Mouse (Mus musculus) hindbrain, embryonic 14.5 days (tissue): Measurements from ENCODE around the gene Cdkl1. TPM values are rescaled to one million over a fixed set of nuclear protein-coding genes. Genes with fewer than 3 reads are reported as not detected.

Source experiments
- ATAC-seq: fragments of 200-750 bp; cut with Nextera tagmentation; 2 replicates; pipeline ENCODE4 v1.8.0; 2017; ENCODE audit warnings: moderate number of reproducible peaks, mild to moderate bottlenecking, moderate TSS enrichment, moderate library complexity; ENCODE audit not compliant: low FRiP score
- DNase-seq: peaks from one replicate; pipeline ENCODE4 v3.0.0-alpha.2; 2015; ENCODE audit warnings: low spot score
- H3K27ac ChIP-seq: fragments of 300-500 bp; sonication (generic); 2 replicates; pipeline ENCODE4 v1.5.1; 2014; ENCODE audit warnings: mild to moderate bottlenecking, moderate library complexity
- H3K27me3 ChIP-seq: fragments of 300-500 bp; sonication (generic); 2 replicates; pipeline ENCODE4 v1.6.1; 2014; ENCODE audit warnings: mild to moderate bottlenecking, low read length, mixed read lengths; ENCODE audit not compliant: control insufficient read depth, insufficient read depth
- H3K36me3 ChIP-seq: fragments of 300-500 bp; sonication (generic); replicated peaks from 2 replicates; pipeline ENCODE4 v1.6.1; 2014; ENCODE audit not compliant: control insufficient read depth, insufficient read depth
- H3K4me1 ChIP-seq: fragments of 300-500 bp; sonication (generic); replicated peaks from 2 replicates; pipeline ENCODE4 v1.6.1; 2014; ENCODE audit warnings: antibody characterized with exemption, low read length, mixed read lengths; ENCODE audit not compliant: control insufficient read depth, insufficient read depth
- H3K4me2 ChIP-seq: fragments of 300-500 bp; sonication (generic); replicated peaks from 2 replicates; pipeline ENCODE4 v1.6.1; 2014; ENCODE audit warnings: mild to moderate bottlenecking, moderate library complexity
- H3K4me3 ChIP-seq: fragments of 300-500 bp; sonication (generic); replicated peaks from 2 replicates; pipeline ENCODE4 v1.5.1; 2014; ENCODE audit warnings: mild to moderate bottlenecking, low read length
- H3K9ac ChIP-seq: fragments of 300-500 bp; sonication (generic); 2 replicates; pipeline ENCODE4 v1.6.1; 2014
- H3K9me3 ChIP-seq: fragments of 300-500 bp; sonication (generic); 2 replicates; pipeline ENCODE4 v1.6.1; 2016; ENCODE audit warnings: low read length; ENCODE audit not compliant: control insufficient read depth
- WGBS: fragments of 180-500 bp; shearing (Covaris S2); extraction: QIAGEN DNeasy Blood & Tissue Kit; methylation state at CpG from one replicate; pipeline ENCODE4 v1.1.7; 2014; 5-methylcytosine and 5-hydroxymethylcytosine counted together
- polyA plus RNA-seq: library from polyadenylated mRNA; unstranded; fragments of >200 nt; fragmentation: Nextera tagmentation; extraction: Ambion mirVana; gene quantifications from 2 replicates; pipeline ENCODE4 v1.2.1, GENCODE M21; 2014

The Cdkl1 gene
- polyA plus RNA-seq, 1 experiment from 2014 or later, result 10.6 TPM

- WGBS, result 16% methylated on average over 2 of the region's 2 CpGs
- DNase-seq, result peak; percentile 70
- H3K27me3 ChIP-seq, result no peaks in the 10 kb centered on the region
- H3K9me3 ChIP-seq, result no peaks in the 10 kb centered on the region
- H3K4me3 ChIP-seq, result no peak overlapping the region
- no peak overlapping the region for H3K9ac ChIP-seq
- H3K27ac ChIP-seq, result no peak overlapping the region
- ATAC-seq, result no peak
- no peaks in the 10 kb centered on the region for H3K4me1 ChIP-seq
- no peak overlapping the region for H3K4me2 ChIP-seq
- H3K36me3 ChIP-seq, result no peaks in the 10 kb centered on the region
Observed at GRCm38 (mm10) chr12:69733518-69733917, 57.5 kb downstream of the Cdkl1 start.

GRCm38 (mm10) chr12:69732221-69732620, 58.8 kb downstream of the Cdkl1 start:
- no peak overlapping the region for H3K27ac ChIP-seq
- no peak overlapping the region for H3K4me3 ChIP-seq
- no peaks in the 10 kb centered on the region for H3K27me3 ChIP-seq
- no peaks in the 10 kb centered on the region for H3K36me3 ChIP-seq
- WGBS, result 42% methylated on average over 5 of the region's 5 CpGs
- no peak overlapping the region for H3K4me2 ChIP-seq
- no peaks in the 10 kb centered on the region for H3K9me3 ChIP-seq
- DNase-seq, result no peak
- H3K4me1 ChIP-seq, result no peaks in the 10 kb centered on the region
- H3K9ac ChIP-seq, result no peak overlapping the region
- no peak for ATAC-seq

- ATAC-seq (no peak), DNase-seq (no peak)
- H3K4me2 ChIP-seq, result no peak overlapping the region
- H3K27ac ChIP-seq, result no peak overlapping the region
- 72% methylated on average over 1 of the region's 1 CpGs for WGBS
- H3K4me1 ChIP-seq, result peaks cover 5% of the 10 kb centered on the region
- no peak overlapping the region for H3K4me3 ChIP-seq
- H3K27me3 ChIP-seq, result no peaks in the 10 kb centered on the region
- H3K36me3 ChIP-seq, result no peaks in the 10 kb centered on the region
- H3K9ac ChIP-seq, result no peak overlapping the region
- no peaks in the 10 kb centered on the region for H3K9me3 ChIP-seq
Observed at GRCm38 (mm10) chr12:69730306-69730705, 60.8 kb downstream of the Cdkl1 start.

GRCm38 (mm10) chr12:69729246-69729645, 61.8 kb downstream of the Cdkl1 start:
- H3K4me2 ChIP-seq, result no peak overlapping the region
- no peak overlapping the region for H3K27ac ChIP-seq
- DNase-seq, result no peak
- no peak for ATAC-seq
- H3K4me1 ChIP-seq, result peaks cover 6% of the 10 kb centered on the region
- whole genome bisulfite sequencing, result 100% methylated on average over 1 of the region's 1 CpGs
- H3K9ac ChIP-seq, result no peak overlapping the region
- H3K4me3 ChIP-seq, result no peak overlapping the region
- no peaks in the 10 kb centered on the region for H3K36me3 ChIP-seq
- no peaks in the 10 kb centered on the region for H3K9me3 ChIP-seq
- H3K27me3 ChIP-seq, result no peaks in the 10 kb centered on the region

GRCm38 (mm10) chr12:69724711-69725460, 66.2 kb downstream of the Cdkl1 start, which contains the start of the genes L2hgdh and Atp5s:
Gene L2hgdh (minus strand): TSS chr12:69724873.
Gene Atp5s (plus strand): TSS chr12:69724950.
- Histone ChIP-seq H3K9ac (peak within 1 kb of the TSS; percentile 71), H3K4me3 (peak within 1 kb of the TSS; percentile 58), H3K4me2 (peak within 1 kb of the TSS; percentile 94), H3K27me3 (no peaks in the 10 kb centered on the region), H3K9me3 (no peaks in the 10 kb centered on the region; the same call in 1 of the 2 replicates), H3K4me1 (peaks cover 6% of the 10 kb centered on the region), H3K27ac (peak within 1 kb of the TSS; percentile 74), H3K36me3 (peaks cover 4% of the 10 kb centered on the region; the same call in 1 of the 2 replicates)
- peak; percentile 96 for ATAC-seq
- WGBS, result under 1% methylated on average over 59 of the region's 60 CpGs
- peak; percentile 93 for DNase-seq

- 3% methylated on average over 24 of the region's 24 CpGs for WGBS
- Histone ChIP-seq H3K9ac (peak overlapping the region; percentile 71), H3K27me3 (no peaks in the 10 kb centered on the region), H3K27ac (0 out of 2 replicates have a peak overlapping the region, but pooled peaks have one; percentile 74), H3K36me3 (peaks cover 10% of the 10 kb centered on the region; the same call in 1 of the 2 replicates), H3K4me2 (peak overlapping the region; percentile 94), H3K9me3 (peaks cover 7% of the 10 kb centered on the region; the same call in 1 of the 2 replicates), H3K4me1 (peaks cover 6% of the 10 kb centered on the region), H3K4me3 (peak overlapping the region; percentile 58)
- ATAC-seq (peak; percentile 21; the same call in 1 of the 2 replicates), DNase-seq (peak; percentile 24)
Observed at GRCm38 (mm10) chr12:69724018-69724710, 66.9 kb downstream of the Cdkl1 start.

GRCm38 (mm10) chr12:69723376-69723775, 67.7 kb downstream of the Cdkl1 start:
- Histone ChIP-seq H3K27ac (no peak overlapping the region), H3K27me3 (no peaks in the 10 kb centered on the region), H3K4me1 (peaks cover 6% of the 10 kb centered on the region), H3K9me3 (peaks cover 10% of the 10 kb centered on the region), H3K4me3 (0 out of 2 replicates have a peak overlapping the region, but pooled peaks have one; percentile 58), H3K4me2 (peak overlapping the region; percentile 94), H3K9ac (no peak overlapping the region), H3K36me3 (peaks cover 10% of the 10 kb centered on the region; the same call in 1 of the 2 replicates)
- WGBS, result 69% methylated on average over 2 of the region's 2 CpGs
- DNase-seq (no peak), ATAC-seq (no peak)

GRCm38 (mm10) chr12:69722857-69723256, 68.2 kb downstream of the Cdkl1 start:
- H3K36me3 ChIP-seq, result peaks cover 14% of the 10 kb centered on the region; the same call in 1 of the 2 replicates
- no peak overlapping the region for H3K9ac ChIP-seq
- ATAC-seq (no peak), DNase-seq (no peak)
- H3K9me3 ChIP-seq, result peaks cover 14% of the 10 kb centered on the region
- no peaks in the 10 kb centered on the region for H3K27me3 ChIP-seq
- 94% methylated on average over 3 of the region's 3 CpGs for WGBS
- H3K27ac ChIP-seq, result no peak overlapping the region
- no peak overlapping the region for H3K4me2 ChIP-seq
- H3K4me3 ChIP-seq, result no peak overlapping the region
- H3K4me1 ChIP-seq, result peaks cover 6% of the 10 kb centered on the region

- Histone ChIP-seq H3K9me3 (peaks cover 5% of the 10 kb centered on the region; the same call in 1 of the 2 replicates), H3K4me2 (no peak overlapping the region), H3K4me1 (no peaks in the 10 kb centered on the region), H3K4me3 (no peak overlapping the region), H3K27me3 (no peaks in the 10 kb centered on the region), H3K36me3 (peaks cover 15% of the 10 kb centered on the region), H3K9ac (no peak overlapping the region), H3K27ac (no peak overlapping the region)
- ATAC-seq (no peak), DNase-seq (no peak)
Observed at GRCm38 (mm10) chr12:69713628-69714027, 77.4 kb downstream of the Cdkl1 start.
